Comparison of ENCODE assay signal across 9 mouse cellular contexts in genomic region chr1:192853988-192854818, GRCm38 (mm10). TPM values are rescaled to one million over a fixed set of nuclear protein-coding genes. Genes with fewer than 3 reads are reported as not detected.
DNase-seq lines count a peak whose midpoint lies in the region; ATAC-seq and TF ChIP-seq lines count a peak whose summit lies in the region.
"Had no signal": no experiment of that assay in that cellular context is flagged by ENCODE, and none has a peak within 500 bp of the region (broad histone marks: within the 10 kb centered on the region; RNA-seq: fewer than 3 reads in every experiment).

No protein-coding gene starts in this region.

- WGBS in lung, postnatal 0 days = 8% methylated on average over 19 of the region's 19 CpGs
- WGBS in intestine, embryonic 15.5 days = 8% methylated on average over 19 of the region's 19 CpGs
- 2% methylated on average over 19 of the region's 19 CpGs for WGBS in neural tube, embryonic 15.5 days

- peak overlapping the region; percentile 71 for H3K4me3 ChIP-seq in lung, postnatal 0 days (ENCODE audit: low read depth, low read length)
- peak overlapping the region; percentile 77 for H3K4me3 ChIP-seq in embryonic fibroblast, embryonic 13.5 days (ENCODE audit: insufficient read depth, low read length)
- peak overlapping the region; percentile 81 for H3K4me3 ChIP-seq in intestine, embryonic 15.5 days (replicated peaks)
- H3K4me3 ChIP-seq in neural tube, embryonic 15.5 days (replicated peaks) = peak overlapping the region; percentile 57

- H3K9ac ChIP-seq in lung, postnatal 0 days (replicated peaks; ENCODE audit: low read depth) = no peak overlapping the region
- H3K9ac ChIP-seq in intestine, embryonic 15.5 days = peak overlapping the region; percentile 74
- peak overlapping the region; percentile 80 for H3K9ac ChIP-seq in neural tube, embryonic 15.5 days (replicated peaks)

- peak overlapping the region; percentile 99 for H3K4me2 ChIP-seq in lung, postnatal 0 days (replicated peaks; ENCODE audit: low read depth, low read length)
- H3K4me2 ChIP-seq in intestine, embryonic 15.5 days (replicated peaks) = peak overlapping the region; percentile 83
- H3K4me2 ChIP-seq in neural tube, embryonic 15.5 days = peak overlapping the region; percentile 89

- H3K27me3 ChIP-seq in lung, postnatal 0 days (replicated peaks; ENCODE audit: insufficient read depth, low read length) = 0 out of 2 replicates have a peak, but pooled peaks cover 3% of the 10 kb centered on the region
- H3K27me3 ChIP-seq in intestine, embryonic 15.5 days (replicated peaks) = no peaks in the 10 kb centered on the region
- no peaks in the 10 kb centered on the region; the same call in 1 of the 2 replicates for H3K27me3 ChIP-seq in neural tube, embryonic 15.5 days (replicated peaks)

- no peak for DNase-seq in lung, postnatal 0 days (ENCODE audit: low spot score)
- DNase-seq in lung, postnatal 36 days = no peak
- no peak for DNase-seq in adrenal gland, adult 8-10 months
- DNase-seq in cerebellum, adult 9-11 months = no peak
- no peak for DNase-seq in adrenal gland, postnatal 14 days

- TF ChIP-seq POLR2A in embryonic fibroblast, embryonic 13.5 days (IDR thresholded peaks at IDR 0.05; ENCODE audit: low read depth, low read length) = peak; percentile 58; the same call in 1 of the 2 replicates

- peak; percentile 4; the same call in 1 of the 2 replicates for ATAC-seq in lung, postnatal 0 days
- peak; percentile 11 for ATAC-seq in intestine, embryonic 15.5 days
- ATAC-seq in neural tube, embryonic 15.5 days (ENCODE audit: low FRiP score) = no peak

- H3K27ac ChIP-seq in lung, postnatal 0 days (ENCODE audit: low read length) = no peak overlapping the region
- H3K27ac ChIP-seq in embryonic fibroblast, embryonic 13.5 days (ENCODE audit: insufficient read depth, low read length) = peak overlapping the region; percentile 93
- H3K27ac ChIP-seq in intestine, embryonic 15.5 days = peak overlapping the region; percentile 92
- H3K27ac ChIP-seq in neural tube, embryonic 15.5 days (replicated peaks) = peak overlapping the region; percentile 95

- H3K9me3 ChIP-seq in lung, postnatal 0 days (ENCODE audit: low read length) = no peaks in the 10 kb centered on the region
- H3K9me3 ChIP-seq in intestine, embryonic 15.5 days = no peaks in the 10 kb centered on the region
- H3K9me3 ChIP-seq in neural tube, embryonic 15.5 days (replicated peaks) = no peaks in the 10 kb centered on the region

- no peak for TF ChIP-seq EP300 in lung, postnatal 0 days (IDR thresholded peaks at IDR 0.05)

- TF ChIP-seq CTCF in lung, postnatal 0 days (IDR thresholded peaks at IDR 0.05) = no peak
- no peak for TF ChIP-seq CTCF in embryonic fibroblast, embryonic 13.5 days (IDR thresholded peaks at IDR 0.05; ENCODE audit: borderline replicate concordance, insufficient read depth, low read length)

- H3K4me1 ChIP-seq in lung, postnatal 0 days (ENCODE audit: insufficient read depth, low read depth, low read length) = peaks cover 7% of the 10 kb centered on the region
- H3K4me1 ChIP-seq in embryonic fibroblast, embryonic 13.5 days (ENCODE audit: control insufficient read depth, insufficient read depth, low read length) = peaks cover 32% of the 10 kb centered on the region
- peaks cover 33% of the 10 kb centered on the region for H3K4me1 ChIP-seq in intestine, embryonic 15.5 days (replicated peaks)
- peaks cover 59% of the 10 kb centered on the region for H3K4me1 ChIP-seq in neural tube, embryonic 15.5 days

- H3K36me3 ChIP-seq in lung, postnatal 0 days (ENCODE audit: insufficient read depth, low read length) = no peaks in the 10 kb centered on the region
- no peaks in the 10 kb centered on the region for H3K36me3 ChIP-seq in intestine, embryonic 15.5 days
- H3K36me3 ChIP-seq in neural tube, embryonic 15.5 days = peaks cover 8% of the 10 kb centered on the region

RNA-seq across cellular contexts. Expression of gene Sertad4, which starts 1.4 kb away (rescaled TPM):
- polyA plus RNA-seq in lung, postnatal 0 days (2015; fragmentation: Nextera tagmentation; extraction: Ambion mirVana) = 3.2 and 3.4 TPM in 2 replicates
- polyA plus RNA-seq in embryonic fibroblast, embryonic 13.5 days (2011; ENCODE audit: insufficient read length, low read depth, missing spikeins) = 43.6 and 59.4 TPM in 2 replicates
- 12.8 and 14.2 TPM in 2 replicates for polyA plus RNA-seq in intestine, embryonic 15.5 days (2015; fragmentation: Nextera tagmentation; extraction: Ambion mirVana)
- polyA plus RNA-seq in neural tube, embryonic 15.5 days (2015; fragmentation: Nextera tagmentation; extraction: Ambion mirVana) = 16.6 and 17.3 TPM in 2 replicates
- total RNA-seq in adrenal gland, adult 8-10 months (2022) = 1 to 10 TPM; 5.3 to 9.9 (median 6.5) TPM
- 5.9 and 6.6 TPM in 2 replicates for total RNA-seq in adrenal gland, postnatal 14 days (2021)
- total RNA-seq: liver, adult 2 months had no signal
